Mouse (Mus musculus) monocyte, adult 2 months (primary cell): ENCODE measurements around the gene Mta1.

Source experiments
- DNase-seq, 2 experiments: peaks; one replicate each; pipeline ENCODE4 v3.0.0; 2022; ENCODE audit warnings: low spot score in 2 of 2, low read depth in 1 of 2

The Mta1 gene

GRCm38 (mm10) chr12:113097040-113097439 is 1.0 kb upstream of the Mta1 start:
- no peak for DNase-seq

GRCm38 (mm10) chr12:113098530-113099151 is 563 bp downstream of the Mta1 start:
- DNase-seq = no peak

- no peak for DNase-seq
Observed at GRCm38 (mm10) chr12:113099470-113100237, 1.6 kb downstream of the Mta1 start.

- no peak for DNase-seq
Observed at GRCm38 (mm10) chr12:113100448-113101076, 2.5 kb downstream of the Mta1 start.

- no peak for DNase-seq
Observed at GRCm38 (mm10) chr12:113101251-113101960, 3.3 kb downstream of the Mta1 start.

- DNase-seq = peak; percentile 20 to 48
Observed at GRCm38 (mm10) chr12:113102461-113102860, 4.4 kb downstream of the Mta1 start.

- no peak for DNase-seq
Observed at GRCm38 (mm10) chr12:113103846-113104451, 5.9 kb downstream of the Mta1 start.

- DNase-seq = no peak
Observed at GRCm38 (mm10) chr12:113106386-113106785, 8.3 kb downstream of the Mta1 start.

GRCm38 (mm10) chr12:113107431-113108124 is 9.5 kb downstream of the Mta1 start:
- no peak for DNase-seq

GRCm38 (mm10) chr12:113108528-113109283 is 10.6 kb downstream of the Mta1 start:
- no peak for DNase-seq

GRCm38 (mm10) chr12:113109801-113110200 is 11.7 kb downstream of the Mta1 start:
- DNase-seq = no peak

- no peak for DNase-seq
Observed at GRCm38 (mm10) chr12:113114141-113114540, 16.1 kb downstream of the Mta1 start.

- no peak for DNase-seq
Observed at GRCm38 (mm10) chr12:113114856-113115538, 16.9 kb downstream of the Mta1 start.

- peak in 1 of 2 experiments; percentile 65 for DNase-seq
Observed at GRCm38 (mm10) chr12:113119516-113120410, 21.7 kb downstream of the Mta1 start.

GRCm38 (mm10) chr12:113124726-113125125 is 26.6 kb downstream of the Mta1 start:
- DNase-seq = no peak

GRCm38 (mm10) chr12:113130732-113131131 is 32.7 kb downstream of the Mta1 start:
- DNase-seq = no peak

- no peak for DNase-seq
Observed at GRCm38 (mm10) chr12:113131601-113132000, 33.5 kb downstream of the Mta1 start.

- DNase-seq = no peak
Observed at GRCm38 (mm10) chr12:113132567-113132966, 34.5 kb downstream of the Mta1 start.
